Mouse (Mus musculus) CH12.LX (cell line): ENCODE measurements around the gene Tomm22. TPM values are rescaled to one million over a fixed set of nuclear protein-coding genes. Genes with fewer than 3 reads are reported as not detected.

Source experiments
- DNase-seq: peaks from one replicate; pipeline ENCODE4 v3.0.0-alpha.2; 2013; ENCODE audit errors: extremely low read depth
- H3K27ac ChIP-seq: 2 replicates; pipeline ENCODE4 v1.5.1; 2012; ENCODE audit warnings: low read depth, mild to moderate bottlenecking, control low read depth, moderate library complexity; ENCODE audit not compliant: insufficient read depth
- H3K27me3 ChIP-seq: replicated peaks from 2 replicates; pipeline ENCODE3; 2012; ENCODE audit warnings: inconsistent platforms
- H3K36me3 ChIP-seq, 2 experiments: replicated peaks in 1 of 2; 2 replicates each; pipeline versions ENCODE3 to v1.6.1; 2012; ENCODE audit warnings: inconsistent platforms in 1 of 2, low read length in 1 of 2, mild to moderate bottlenecking in 1 of 2, mixed read lengths in 1 of 2, moderate library complexity in 1 of 2; ENCODE audit not compliant: control insufficient read depth in 1 of 2, insufficient read depth in 1 of 2
- H3K4me1 ChIP-seq, 2 experiments: 2 replicates each; pipeline ENCODE4 v1.6.1; 2012; ENCODE audit warnings: inconsistent platforms in 1 of 2, moderate library complexity in 1 of 2; ENCODE audit not compliant: insufficient read depth in 2 of 2, control insufficient read depth in 1 of 2
- H3K4me2 ChIP-seq: 2 replicates; pipeline ENCODE4 v1.6.1; 2012; ENCODE audit warnings: low read depth, mild to moderate bottlenecking, control low read depth; ENCODE audit not compliant: poor library complexity, insufficient read depth, severe bottlenecking
- H3K4me3 ChIP-seq, 3 experiments: fragments of 150-350 bp in 1 of 3; sonication (generic) in 1 of 3; replicated peaks in 1 of 3; 2 replicates each; pipeline versions ENCODE3 to v1.5.1; 2011 to 2012; ENCODE audit warnings: low read depth in 2 of 3, low read length in 2 of 3, mild to moderate bottlenecking in 2 of 3, moderate library complexity in 2 of 3, control low read depth in 1 of 3, improper control_type of control experiment in 1 of 3, inconsistent platforms in 1 of 3, mixed read lengths in 1 of 3; ENCODE audit not compliant: poor library complexity in 1 of 3
- H3K79me2 ChIP-seq: replicated peaks from 2 replicates; pipeline ENCODE4 v1.6.1; 2012; ENCODE audit warnings: mild to moderate bottlenecking, moderate library complexity; ENCODE audit not compliant: control insufficient read depth, poor library complexity, insufficient read depth, severe bottlenecking; ENCODE audit errors: extremely low read depth
- H3K9ac ChIP-seq: 2 replicates; pipeline ENCODE4 v1.6.1; 2012; ENCODE audit warnings: low read depth, mild to moderate bottlenecking, control low read depth, moderate library complexity; ENCODE audit not compliant: insufficient read depth
- H3K9me3 ChIP-seq: replicated peaks from 2 replicates; pipeline ENCODE3; 2012; ENCODE audit warnings: low read length, inconsistent platforms, mixed read lengths
- CHD1 ChIP-seq: IDR thresholded peaks from 2 replicates; pipeline ENCODE4 v1.6.1; 2012; ENCODE audit warnings: low read depth, low read length, improper control_type of control experiment, inconsistent platforms
- CTCF ChIP-seq, 2 experiments: IDR thresholded peaks in 1 of 2; conservative IDR thresholded peaks in 1 of 2; 2 replicates each; pipeline ENCODE4 v1.5.1; 2011 to 2012; ENCODE audit warnings: low read depth in 2 of 2, low read length in 2 of 2, improper control_type of control experiment in 1 of 2, inconsistent platforms in 1 of 2, mild to moderate bottlenecking in 1 of 2, moderate library complexity in 1 of 2
- ELF1 ChIP-seq: IDR thresholded peaks from 2 replicates; pipeline ENCODE4 v1.6.1; 2014; ENCODE audit warnings: low read depth, mild to moderate bottlenecking, inconsistent platforms, low read length, improper control_type of control experiment
- EP300 ChIP-seq: IDR thresholded peaks from 2 replicates; pipeline ENCODE4 v1.6.1; 2011; ENCODE audit warnings: low read length, improper control_type of control experiment
- ETS1 ChIP-seq: conservative IDR thresholded peaks from 2 replicates; pipeline ENCODE4 v1.6.1; 2012; ENCODE audit warnings: low read depth, mild to moderate bottlenecking, inconsistent platforms, low read length, improper control_type of control experiment, moderate library complexity
- HCFC1 ChIP-seq: IDR thresholded peaks from 2 replicates; pipeline ENCODE4 v1.6.1; 2012; ENCODE audit warnings: low read depth, mild to moderate bottlenecking, inconsistent platforms, low read length, improper control_type of control experiment
- IRF4 ChIP-seq: IDR thresholded peaks from 2 replicates; pipeline ENCODE4 v1.6.1; 2014; ENCODE audit warnings: low read depth, mild to moderate bottlenecking, inconsistent platforms, low read length, improper control_type of control experiment
- JUND ChIP-seq: conservative IDR thresholded peaks from 2 replicates; pipeline ENCODE4 v1.6.1; 2011; ENCODE audit warnings: low read depth, low read length, improper control_type of control experiment
- KAT2A ChIP-seq: IDR thresholded peaks from 2 replicates; pipeline ENCODE4 v1.6.1; 2012; ENCODE audit warnings: low read length, improper control_type of control experiment, inconsistent platforms; ENCODE audit not compliant: insufficient replicate concordance
- MAFK ChIP-seq: IDR thresholded peaks from 2 replicates; pipeline ENCODE4 v1.6.1; 2011; ENCODE audit warnings: low read length, improper control_type of control experiment; ENCODE audit not compliant: insufficient replicate concordance
- MAX ChIP-seq: IDR thresholded peaks from 2 replicates; pipeline ENCODE4 v1.6.1; 2011; ENCODE audit warnings: low read length, improper control_type of control experiment
- MAZ ChIP-seq: IDR thresholded peaks from 2 replicates; pipeline ENCODE4 v1.6.1; 2012; ENCODE audit warnings: low read depth, mild to moderate bottlenecking, inconsistent platforms, low read length, improper control_type of control experiment, moderate library complexity
- MEF2A ChIP-seq: IDR thresholded peaks from 2 replicates; pipeline ENCODE4 v1.6.1; 2014; ENCODE audit warnings: low read depth, mild to moderate bottlenecking, inconsistent platforms, low read length, improper control_type of control experiment, borderline replicate concordance
- MXI1 ChIP-seq: IDR thresholded peaks from 2 replicates; pipeline ENCODE4 v1.6.1; 2011; ENCODE audit warnings: mild to moderate bottlenecking, low read depth, low read length, improper control_type of control experiment
- MYC ChIP-seq: IDR thresholded peaks from 2 replicates; pipeline ENCODE4 v1.6.1; 2011; ENCODE audit warnings: low read depth, mild to moderate bottlenecking, improper control_type of control experiment, low read length
- NELFE ChIP-seq: IDR thresholded peaks from 2 replicates; pipeline ENCODE4 v1.6.1; 2011; ENCODE audit warnings: low read depth, low read length, improper control_type of control experiment
- NRF1 ChIP-seq: IDR thresholded peaks from 2 replicates; pipeline ENCODE4 v1.6.1; 2014; ENCODE audit warnings: low read depth, mild to moderate bottlenecking, inconsistent platforms, low read length, improper control_type of control experiment, moderate library complexity
- POLR2A ChIP-seq: IDR thresholded peaks from 2 replicates; pipeline ENCODE4 v1.6.1; 2011; ENCODE audit warnings: low read depth, mild to moderate bottlenecking, improper control_type of control experiment, low read length
- POLR2AphosphoS2 ChIP-seq: IDR thresholded peaks from 2 replicates; pipeline ENCODE4 v1.6.1; 2011; ENCODE audit warnings: low read depth, low read length, improper control_type of control experiment
- RAD21 ChIP-seq: IDR thresholded peaks from 2 replicates; pipeline ENCODE4 v1.6.1; 2011; ENCODE audit warnings: low read depth, mild to moderate bottlenecking, low read length, improper control_type of control experiment, moderate library complexity
- RCOR1 ChIP-seq: conservative IDR thresholded peaks from 2 replicates; pipeline ENCODE4 v1.6.1; 2012; ENCODE audit warnings: low read depth, mild to moderate bottlenecking, inconsistent platforms, low read length, improper control_type of control experiment
- SIN3A ChIP-seq: IDR thresholded peaks from 2 replicates; pipeline ENCODE4 v1.6.1; 2012; ENCODE audit warnings: low read length, improper control_type of control experiment, inconsistent platforms
- SMC3 ChIP-seq: IDR thresholded peaks from 2 replicates; pipeline ENCODE4 v1.6.1; 2011; ENCODE audit warnings: low read depth, low read length, improper control_type of control experiment
- UBTF ChIP-seq: IDR thresholded peaks from 2 replicates; pipeline ENCODE4 v1.6.1; 2012; ENCODE audit warnings: low read depth, mild to moderate bottlenecking, inconsistent platforms, low read length, improper control_type of control experiment, moderate library complexity
- USF1 ChIP-seq: IDR thresholded peaks from 2 replicates; pipeline ENCODE4 v1.6.1; 2014; ENCODE audit warnings: low read depth, mild to moderate bottlenecking, inconsistent platforms, low read length, improper control_type of control experiment
- USF2 ChIP-seq: conservative IDR thresholded peaks from 2 replicates; pipeline ENCODE4 v1.6.1; 2011; ENCODE audit warnings: low read depth, low read length, improper control_type of control experiment
- ZNF384 ChIP-seq: IDR thresholded peaks from 2 replicates; pipeline ENCODE4 v1.6.1; 2012; ENCODE audit warnings: low read depth, low read length, improper control_type of control experiment, inconsistent platforms
- dilution Hi-C: fragments of 300-500 bp; cut with MboI; formaldehyde crosslinking; loops from 2 replicates; pipeline ENCODE4 v1.14.3; 2020; ENCODE audit warnings: low sequenced_read_pairs; ENCODE audit not compliant: extremely low pct_unique_long_range_greater_than_20kb, extremely low pct_ligation_motif_present
- in situ Hi-C: fragments of 300-500 bp; cut with MboI; formaldehyde crosslinking; loops from 3 replicates; pipeline ENCODE4 v1.14.3; 2019; ENCODE audit warnings: low sequenced_read_pairs, low pct_ligation_motif_present, low pct_unique_long_range_greater_than_20kb, mixed read lengths
- polyA plus RNA-seq: library from polyadenylated mRNA; unstranded; fragments of >175 nt; gene quantifications from 2 replicates; pipeline ENCODE4 v1.2.1, GENCODE M21; 2012; ENCODE audit warnings: low read depth; ENCODE audit not compliant: insufficient read length
- total RNA-seq, 2 experiments: library from RNA; depleted of rRNA; stranded (reverse); fragments of 300-350 nt in 1 of 2; fragments of >200 nt in 1 of 2; gene quantifications; 2 replicates each; pipeline ENCODE4 v1.2.3; 2012 to 2014

Tomm22 gene
- total and polyA plus RNA-seq, 3 experiments = 109 to 496 (median 234) TPM

DNA sequence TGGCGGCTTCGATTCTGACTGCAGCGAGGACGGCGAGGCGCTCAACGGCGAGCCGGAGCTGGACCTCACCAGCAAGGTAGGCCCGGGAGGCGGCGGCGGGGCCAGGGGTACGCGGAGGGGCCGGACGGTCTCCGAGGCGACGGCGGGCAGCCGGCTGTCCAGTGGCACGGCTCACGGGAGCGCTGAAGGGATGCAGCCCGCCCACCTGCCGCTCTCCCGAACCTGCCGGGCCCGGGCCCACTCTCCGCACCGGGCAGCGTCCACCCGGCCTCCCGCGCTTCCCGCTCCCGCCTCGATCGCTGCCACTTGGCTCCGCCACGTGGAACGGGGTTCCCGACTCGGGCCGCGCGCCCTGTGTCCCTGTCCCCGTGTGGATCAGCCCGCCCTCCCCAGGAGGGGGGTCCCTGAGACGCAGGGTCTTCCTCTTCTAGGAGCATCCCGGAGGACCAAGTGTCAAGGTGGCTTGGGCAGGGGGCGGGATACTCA lies 20.4 kb downstream of the Tomm22 start:
- peaks cover 15% of the 10 kb centered on the region for H3K27me3 ChIP-seq
- H3K27ac ChIP-seq = peak overlapping the region; percentile 5; the same call in 1 of the 2 replicates
- H3K4me1 ChIP-seq = peaks cover 5 to 52% of the 10 kb centered on the region in 2 experiments
- H3K36me3 ChIP-seq = peaks cover 4 to 24% of the 10 kb centered on the region in 2 experiments
- H3K9ac ChIP-seq = peak overlapping the region; percentile 81
- TF ChIP-seq SIN3A = 0 out of 2 replicates have a peak, but pooled peaks have one; percentile 11
- TF ChIP-seq POLR2A = no peak
- TF ChIP-seq USF1 = no peak
- peak; percentile 64; the same call in 1 of the 2 replicates for TF ChIP-seq UBTF
- no peak for TF ChIP-seq NELFE
- TF ChIP-seq MAX = peak; percentile 32; the same call in 1 of the 2 replicates
- TF ChIP-seq CHD1 = no peak
- peak; percentile 80 for TF ChIP-seq MXI1
- no peak for TF ChIP-seq MAFK
- no peak for TF ChIP-seq KAT2A
- TF ChIP-seq CTCF (conservative IDR thresholded peaks at IDR 0.05 in 1 of 2, IDR thresholded peaks at IDR 0.05 in 1 of 2; ENCODE audit: low read depth in 2 of 2, low read length in 2 of 2) = no peak
- TF ChIP-seq SMC3 = no peak
- no peak for TF ChIP-seq MEF2A
- no peak for TF ChIP-seq RAD21
- no peak for TF ChIP-seq ZNF384
- TF ChIP-seq JUND = no peak
- TF ChIP-seq IRF4 = no peak
- TF ChIP-seq RCOR1 = no peak
- no peak for TF ChIP-seq POLR2AphosphoS2
- in situ Hi-C loops = no loop called here
- dilution Hi-C loops = no loop called here
- no peaks in the 10 kb centered on the region for H3K9me3 ChIP-seq
- H3K4me3 ChIP-seq = peak overlapping the region; percentile 70 to 93 (median 92)
- DNase-seq = no peak
- peak overlapping the region; percentile 73 for H3K4me2 ChIP-seq
- H3K79me2 ChIP-seq = peaks cover 33% of the 10 kb centered on the region

DNA sequence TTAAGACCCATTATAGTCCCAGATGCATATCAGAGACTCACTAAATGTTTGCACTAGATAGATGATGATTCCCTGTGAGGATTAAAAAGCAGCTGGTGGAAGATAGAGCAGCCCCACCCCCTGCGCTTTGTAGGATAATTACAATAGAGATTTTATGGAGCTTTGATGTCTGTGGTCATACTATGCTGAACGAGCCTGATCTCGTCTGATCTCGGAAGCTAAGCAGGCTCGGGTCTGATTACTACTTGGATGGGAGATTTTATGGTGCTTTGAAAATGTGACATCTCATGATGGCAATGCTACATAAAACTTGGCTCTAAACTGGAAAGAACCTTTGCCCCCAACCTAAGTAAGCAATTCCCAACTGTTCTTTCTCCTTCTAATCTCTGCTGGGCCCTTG lies 21.7 kb downstream of the Tomm22 start:
- no peak for DNase-seq
- in situ Hi-C loops = no loop called here
- dilution Hi-C loops = no loop called here
- no peak for TF ChIP-seq MYC
- no peak for TF ChIP-seq NRF1
- TF ChIP-seq SMC3 = no peak
- no peak for TF ChIP-seq HCFC1
- TF ChIP-seq MAX = no peak
- TF ChIP-seq ELF1 = no peak
- no peak for TF ChIP-seq RAD21
- TF ChIP-seq JUND = no peak
- TF ChIP-seq USF2 = no peak
- TF ChIP-seq ETS1 = no peak
- no peak for TF ChIP-seq POLR2AphosphoS2
- TF ChIP-seq ZNF384 = no peak
- TF ChIP-seq MXI1 = no peak
- TF ChIP-seq EP300 = no peak
- TF ChIP-seq MEF2A = no peak
- TF ChIP-seq MAZ = no peak
- H3K4me2 ChIP-seq = peak overlapping the region; percentile 73
- no peak overlapping the region for H3K27ac ChIP-seq
- peaks cover 25% of the 10 kb centered on the region for H3K79me2 ChIP-seq
- H3K4me1 ChIP-seq = peaks cover 5 to 51% of the 10 kb centered on the region in 2 experiments
- H3K9ac ChIP-seq = no peak overlapping the region
- no peaks in the 10 kb centered on the region for H3K9me3 ChIP-seq
- H3K36me3 ChIP-seq = peaks cover 11 to 36% of the 10 kb centered on the region in 2 experiments
- H3K27me3 ChIP-seq = peaks cover 15% of the 10 kb centered on the region
- no peak overlapping the region for H3K4me3 ChIP-seq
